7 mouse cellular contexts compared by ENCODE assay signal in the genomic region with DNA sequence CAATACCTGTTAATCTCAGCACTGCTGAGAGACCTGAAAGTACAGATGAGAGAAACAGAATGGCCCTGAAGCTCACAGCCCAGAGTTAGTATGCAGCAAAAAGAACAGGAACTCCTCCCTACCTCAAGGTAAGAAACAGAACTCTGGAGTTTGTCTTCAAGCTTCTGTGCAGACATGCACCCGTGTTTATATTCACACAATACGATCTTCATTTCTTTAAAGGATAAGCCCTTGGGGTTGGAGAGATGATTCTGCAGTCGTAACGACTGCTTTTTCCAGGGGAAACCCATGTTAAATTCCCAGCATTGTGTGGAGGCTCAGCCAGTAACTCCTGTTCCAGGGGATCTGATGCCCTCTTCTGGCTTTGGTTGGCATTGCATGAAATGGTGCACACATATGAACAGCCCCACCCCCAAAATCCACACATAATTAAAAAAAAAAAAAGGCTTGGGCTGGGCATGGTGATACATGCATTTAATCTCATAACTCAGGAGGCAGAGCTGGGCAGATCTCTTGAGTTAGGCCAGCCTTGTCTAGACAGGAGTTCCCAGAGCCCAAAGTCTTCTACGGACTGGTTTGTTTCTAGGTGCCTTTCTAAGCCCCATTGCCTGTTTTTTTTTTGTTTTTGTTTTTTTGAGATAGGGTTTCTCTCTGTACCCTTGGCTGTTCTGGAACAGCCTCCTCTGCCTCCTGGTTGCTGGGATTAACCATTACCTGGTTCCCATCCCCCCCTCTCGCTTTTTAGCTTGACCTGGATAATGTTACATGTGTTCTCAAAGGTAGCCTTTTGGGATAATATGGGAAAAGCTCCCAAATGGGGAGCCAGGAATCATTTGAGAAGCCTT. TPM values are rescaled to one million over a fixed set of nuclear protein-coding genes. Genes with fewer than 3 reads are reported as not detected.
DNase-seq lines count a peak whose midpoint lies in the region; ATAC-seq lines count a peak whose summit lies in the region.

No protein-coding gene starts in this region.

- no peaks in the 10 kb centered on the region for H3K9me3 ChIP-seq in forebrain, embryonic 14.5 days (replicated peaks; ENCODE audit: control insufficient read depth, low read length)
- no peaks in the 10 kb centered on the region for H3K9me3 ChIP-seq in hindbrain, embryonic 13.5 days

- no peaks in the 10 kb centered on the region for H3K4me1 ChIP-seq in forebrain, embryonic 14.5 days (ENCODE audit: control insufficient read depth, insufficient read depth, low read length)
- H3K4me1 ChIP-seq in hindbrain, embryonic 13.5 days (replicated peaks) = peaks cover 9% of the 10 kb centered on the region; the same call in 1 of the 2 replicates

- no peak overlapping the region for H3K27ac ChIP-seq in forebrain, embryonic 14.5 days (ENCODE audit: low read depth, low read length)
- peak overlapping the region; percentile 14; the same call in 1 of the 2 replicates for H3K27ac ChIP-seq in hindbrain, embryonic 13.5 days

- no peak overlapping the region for H3K4me3 ChIP-seq in forebrain, embryonic 14.5 days (ENCODE audit: low read depth, low read length)
- no peak overlapping the region for H3K4me3 ChIP-seq in hindbrain, embryonic 13.5 days

- H3K36me3 ChIP-seq in forebrain, embryonic 14.5 days (ENCODE audit: control insufficient read depth, insufficient read depth, low read length) = peaks cover 45% of the 10 kb centered on the region
- peaks cover 44% of the 10 kb centered on the region for H3K36me3 ChIP-seq in hindbrain, embryonic 13.5 days

- peak; percentile 60 for DNase-seq in MN1 (ENCODE audit: low spot score)
- peak; percentile 75 for DNase-seq in c-Kit-positive CD71-positive TER-119-negative erythroid progenitor cells, embryonic 14.5 days (ENCODE audit: low read depth)
- peak; percentile 85 for DNase-seq in forebrain, embryonic 14.5 days (ENCODE audit: low spot score)
- peak; percentile 63 to 71 for DNase-seq in layer of hippocampus, postnatal 14 days (ENCODE audit: low spot score in 2 of 2)
- DNase-seq in lung, postnatal 14 days = peak; percentile 86
- peak; percentile 80 for DNase-seq in right cerebral cortex, postnatal 14 days

- WGBS in forebrain, embryonic 14.5 days = 55% methylated on average over 6 of the region's 6 CpGs
- 48% methylated on average over 6 of the region's 6 CpGs for WGBS in hindbrain, embryonic 13.5 days

- ATAC-seq in forebrain, embryonic 14.5 days = peak; percentile 69
- peak; percentile 67; the same call in 1 of the 2 replicates for ATAC-seq in hindbrain, embryonic 13.5 days (ENCODE audit: low FRiP score)

- H3K27me3 ChIP-seq in forebrain, embryonic 14.5 days (replicated peaks; ENCODE audit: control insufficient read depth, insufficient read depth, low read length) = no peaks in the 10 kb centered on the region
- H3K27me3 ChIP-seq in hindbrain, embryonic 13.5 days = no peaks in the 10 kb centered on the region

- no peak overlapping the region for H3K9ac ChIP-seq in forebrain, embryonic 14.5 days (ENCODE audit: low read length)
- H3K9ac ChIP-seq in hindbrain, embryonic 13.5 days = no peak overlapping the region

- no peak overlapping the region for H3K4me2 ChIP-seq in forebrain, embryonic 14.5 days (ENCODE audit: low read length)
- no peak overlapping the region for H3K4me2 ChIP-seq in hindbrain, embryonic 13.5 days

RNA-seq across cellular contexts. Expression of a gene that starts 1.8 kb away (rescaled TPM):
- 7.1 and 11.5 TPM in 2 replicates for polyA plus RNA-seq in forebrain, embryonic 14.5 days (2014; fragmentation: Nextera tagmentation; extraction: Ambion mirVana)
- 6.5 and 8.2 TPM in 2 replicates for polyA plus RNA-seq in hindbrain, embryonic 13.5 days (2015; fragmentation: Nextera tagmentation; extraction: Ambion mirVana)
- 1 to 10 TPM; 1.5 to 4.3 TPM for total RNA-seq in layer of hippocampus, postnatal 14 days (2021)

RNA-seq across cellular contexts. Expression of a gene that starts 11.9 kb away (rescaled TPM):
- not detected in 2 replicates for polyA plus RNA-seq in forebrain, embryonic 14.5 days (2014; fragmentation: Nextera tagmentation; extraction: Ambion mirVana)
- polyA plus RNA-seq in hindbrain, embryonic 13.5 days (2015; fragmentation: Nextera tagmentation; extraction: Ambion mirVana) = 0.13 TPM in 1 of 2 replicates, not detected in the other
- under 1 TPM; 0.25 to 0.36 TPM for total RNA-seq in layer of hippocampus, postnatal 14 days (2021)

RNA-seq across cellular contexts. Expression of a gene that starts 24.6 kb away (rescaled TPM):
- polyA plus RNA-seq in forebrain, embryonic 14.5 days (2014; fragmentation: Nextera tagmentation; extraction: Ambion mirVana) = 55.9 and 60.1 TPM in 2 replicates
- polyA plus RNA-seq in hindbrain, embryonic 13.5 days (2015; fragmentation: Nextera tagmentation; extraction: Ambion mirVana) = 397 and 402 TPM in 2 replicates
- 100 to 1,000 TPM; 328 to 375 TPM for total RNA-seq in layer of hippocampus, postnatal 14 days (2021)

RNA-seq across cellular contexts. Expression of a gene that starts 45.3 kb away (rescaled TPM):
- 12.3 and 12.9 TPM in 2 replicates for polyA plus RNA-seq in forebrain, embryonic 14.5 days (2014; fragmentation: Nextera tagmentation; extraction: Ambion mirVana)
- polyA plus RNA-seq in hindbrain, embryonic 13.5 days (2015; fragmentation: Nextera tagmentation; extraction: Ambion mirVana) = 11.8 and 13.3 TPM in 2 replicates
- 10 to 100 TPM; 12.2 to 12.4 TPM for total RNA-seq in layer of hippocampus, postnatal 14 days (2021)
